Mouse (Mus musculus) cerebellum, adult 11 months (tissue): ENCODE measurements around the gene Trim75.
A peak's percentile ranks its signal among the peaks of the same experiment; 100 is the strongest.
"Not testable (repeated sequence)": the region's sequence is repeated elsewhere in the genome, so short reads cannot be mapped to it uniquely, and the experiment has no call there.

ENCODE experiments used
- DNase-seq: peaks from one replicate; pipeline ENCODE4 v3.0.0; 2022

Trim75 gene

DNA sequence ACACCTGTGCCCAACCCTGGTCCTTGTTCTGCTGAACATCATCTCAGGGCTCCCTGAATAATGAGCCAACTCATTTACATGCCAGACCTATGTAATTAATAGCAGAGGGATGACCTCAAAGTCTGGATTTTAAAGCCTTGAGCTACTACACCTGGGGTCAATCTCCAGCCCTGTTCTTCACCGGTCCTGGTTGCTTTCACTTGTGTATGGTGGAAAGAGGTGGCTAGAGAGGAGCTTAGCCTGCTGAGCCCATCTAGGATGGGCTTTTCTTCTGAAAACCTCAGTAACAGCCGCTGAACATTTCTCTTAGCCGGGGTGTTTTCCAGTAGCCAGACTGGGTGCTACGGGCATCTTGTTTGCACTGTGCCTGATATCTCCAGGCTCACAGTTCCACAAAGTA, at the start of gene Trim75:
TSS of gene Trim75 (minus strand) at position 101 of the 400 bp plus-strand sequence.
- DNase-seq: no peak

DNA sequence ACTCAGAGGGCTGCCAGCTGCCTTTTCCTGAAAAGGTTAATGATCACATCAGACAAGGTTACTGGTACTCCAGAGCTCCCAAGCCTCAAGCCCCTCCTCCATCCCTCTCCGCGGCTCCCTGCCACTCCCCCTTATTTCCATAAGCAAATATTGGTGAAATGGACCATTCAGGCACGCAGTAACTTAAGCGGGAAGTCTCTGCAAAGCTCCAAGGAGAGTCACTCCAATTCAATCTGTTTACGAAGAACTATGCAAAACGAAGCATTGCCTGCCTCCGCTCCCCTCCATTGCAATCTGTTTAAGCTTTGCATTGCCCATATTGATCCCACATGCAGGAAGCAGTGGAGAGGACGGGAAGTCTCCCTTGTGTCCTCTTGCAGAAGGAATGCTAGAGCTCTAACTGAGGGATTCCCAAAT, 49.5 kb upstream of the Trim75 start, which contains the start of gene Apela:
TSS of gene Apela (minus strand) at position 220 of the 417 bp plus-strand sequence.
- no peak for DNase-seq

DNA sequence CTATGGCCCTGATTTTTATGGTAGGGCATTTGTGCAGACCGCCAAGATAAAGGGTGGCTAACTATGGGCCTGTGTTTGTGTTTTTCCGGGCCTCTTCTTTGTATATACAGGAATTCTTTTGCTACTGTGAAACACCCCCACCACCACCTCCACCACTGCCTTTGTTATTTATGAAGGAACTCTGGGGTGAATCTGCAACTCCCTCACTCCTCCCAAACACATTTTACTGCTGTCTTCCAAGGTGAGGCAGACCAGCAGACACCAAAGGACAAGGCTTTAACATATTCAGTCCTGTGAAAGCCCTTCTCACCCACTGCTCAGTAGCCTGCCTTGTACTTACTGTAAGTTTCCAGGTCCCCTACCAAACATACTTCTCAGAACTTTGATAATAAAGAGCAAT, 46.5 kb upstream of the Trim75 start:
- no peak for DNase-seq

DNA sequence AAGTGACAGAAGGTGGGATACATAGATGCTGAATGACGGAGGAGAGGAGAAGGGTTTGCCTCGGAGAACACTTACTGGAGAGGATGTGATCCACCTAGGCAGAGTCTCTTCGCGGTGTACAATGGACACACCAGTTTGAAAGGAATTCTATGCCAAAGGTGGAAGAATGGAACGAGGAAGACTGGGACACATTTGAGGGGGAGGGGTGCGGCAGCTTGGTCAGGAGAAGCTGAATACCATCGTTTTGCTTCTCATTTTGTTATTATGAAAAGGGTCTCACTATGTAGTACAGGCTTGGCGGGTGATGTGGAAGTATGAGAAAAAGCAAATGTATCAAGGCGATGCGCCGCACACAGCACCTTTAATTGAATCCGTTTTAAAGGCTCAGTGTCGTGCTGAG, 45.4 kb upstream of the Trim75 start:
- no peak for DNase-seq

DNA sequence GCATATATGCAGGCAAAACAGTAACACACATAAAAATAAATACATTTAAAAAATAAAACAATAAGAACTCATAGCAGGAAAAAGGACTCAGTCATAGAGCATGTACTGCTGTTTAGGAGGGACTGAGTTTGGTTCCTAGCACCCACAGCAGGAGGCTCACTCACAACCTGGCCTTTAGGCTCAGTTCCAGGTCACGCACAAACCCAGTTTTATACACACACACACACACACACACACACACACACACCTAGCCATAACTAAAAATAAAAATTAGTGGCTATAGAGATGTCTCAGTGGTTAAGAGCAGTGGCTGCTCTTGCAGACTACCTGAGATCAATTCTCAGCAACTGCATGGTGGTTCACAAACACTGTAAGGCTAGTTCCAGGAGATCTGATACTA, 44.5 kb upstream of the Trim75 start:
- no peak for DNase-seq

DNA sequence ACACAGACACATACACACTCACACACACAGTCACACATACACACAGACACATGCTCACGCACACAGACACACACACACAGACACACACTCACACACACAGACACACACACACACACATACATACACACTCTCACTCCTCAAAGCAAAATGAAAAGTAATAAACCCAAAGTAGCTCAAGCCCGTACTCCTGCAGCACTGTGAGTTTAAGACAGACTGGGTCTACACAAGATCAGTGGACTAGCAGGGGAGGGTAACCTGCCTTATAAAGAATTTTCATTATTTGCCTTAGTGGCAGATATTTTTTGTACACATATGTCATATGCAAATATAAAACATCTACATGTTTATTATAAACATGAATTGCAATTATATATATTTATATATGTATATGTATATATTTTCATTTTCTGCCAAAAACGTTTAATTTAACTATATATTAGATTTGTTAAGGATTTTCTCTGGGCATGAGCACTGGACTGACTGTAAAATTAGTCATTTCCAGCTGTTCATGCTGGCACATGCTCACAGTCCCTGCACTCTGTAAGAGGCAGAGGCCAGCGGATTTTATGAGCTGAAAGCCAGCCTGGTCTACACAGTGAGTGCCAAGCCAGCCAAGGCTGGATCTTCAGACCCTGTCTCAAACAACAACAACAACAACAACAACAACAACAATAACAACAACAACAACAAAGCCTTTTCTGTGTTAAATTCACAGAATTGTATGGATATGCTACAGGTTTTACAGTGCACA, 43.3 kb upstream of the Trim75 start:
- no peak for DNase-seq

DNA sequence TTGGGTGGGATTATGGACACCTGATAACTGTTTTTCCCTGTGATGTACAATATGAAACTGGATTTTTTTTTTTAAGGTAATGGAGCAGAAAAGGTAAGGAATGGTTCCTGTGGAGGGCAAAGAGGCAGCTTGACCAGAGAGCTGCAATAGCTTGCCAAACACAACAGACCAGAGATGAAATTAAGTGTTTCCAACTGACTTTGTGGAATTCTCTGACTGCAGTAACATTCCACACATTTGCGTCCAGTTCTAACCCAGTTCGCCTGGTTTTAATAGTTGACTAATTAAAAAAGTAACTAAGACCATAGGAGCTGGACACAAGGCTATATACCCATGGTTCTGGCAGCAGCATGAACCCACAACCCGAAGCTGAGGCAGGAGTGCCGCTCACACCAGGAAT, 42.1 kb upstream of the Trim75 start:
- DNase-seq: no peak

DNA sequence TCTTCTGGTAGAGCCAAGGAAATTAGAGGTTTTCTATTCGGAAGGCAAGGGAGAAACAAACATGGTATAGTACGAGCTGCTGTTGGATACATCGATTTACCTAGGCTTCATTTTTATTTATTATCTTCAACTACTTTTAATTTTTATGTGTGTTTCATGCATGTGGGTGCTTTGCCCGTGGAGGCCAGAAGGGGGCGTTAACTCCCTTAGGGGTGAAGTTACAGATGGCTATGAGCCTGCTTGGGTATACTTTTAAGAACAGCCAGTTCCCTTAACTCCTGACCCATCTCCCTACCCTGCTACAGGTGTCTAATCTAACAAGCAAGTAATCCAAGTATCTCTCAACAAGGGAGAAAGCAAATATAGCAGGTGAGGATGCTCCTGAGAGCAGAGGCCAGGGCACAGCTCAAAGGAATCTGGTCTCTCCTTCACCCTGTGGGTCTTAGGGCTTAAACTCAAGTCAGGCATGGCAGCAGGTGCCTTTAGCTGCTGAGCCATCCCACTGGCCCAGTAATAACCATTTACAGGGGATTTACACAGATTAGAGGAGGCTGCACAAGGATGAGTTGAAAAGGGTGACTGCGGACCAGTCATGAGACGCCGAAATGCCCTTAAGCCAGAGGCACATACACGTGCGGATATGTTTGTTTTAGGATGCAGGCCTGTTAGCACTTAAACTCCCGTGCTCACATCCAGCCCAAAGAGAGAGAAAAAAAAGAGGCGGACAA, 41.5 kb upstream of the Trim75 start:
- DNase-seq: no peak

DNA sequence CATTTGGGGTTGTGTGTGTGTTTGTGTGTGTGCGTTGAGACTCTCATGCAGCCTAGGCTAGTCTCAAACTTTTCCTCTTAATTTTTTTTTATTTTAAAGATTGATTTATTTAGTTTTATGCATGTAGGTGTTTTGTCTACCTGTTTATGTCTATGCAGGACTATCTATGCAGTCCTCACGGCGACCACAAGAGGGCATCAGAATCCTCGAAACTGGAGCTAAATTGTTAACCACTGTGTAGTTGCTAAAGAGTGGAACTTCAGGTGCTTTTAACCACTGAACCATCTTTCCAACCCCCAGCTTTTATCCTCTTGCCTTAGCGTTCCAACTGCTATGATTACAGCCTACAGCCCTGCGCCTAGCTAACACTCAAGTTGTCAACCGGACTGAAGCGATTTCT, 34.9 kb upstream of the Trim75 start:
- peak; percentile 10 for DNase-seq

DNA sequence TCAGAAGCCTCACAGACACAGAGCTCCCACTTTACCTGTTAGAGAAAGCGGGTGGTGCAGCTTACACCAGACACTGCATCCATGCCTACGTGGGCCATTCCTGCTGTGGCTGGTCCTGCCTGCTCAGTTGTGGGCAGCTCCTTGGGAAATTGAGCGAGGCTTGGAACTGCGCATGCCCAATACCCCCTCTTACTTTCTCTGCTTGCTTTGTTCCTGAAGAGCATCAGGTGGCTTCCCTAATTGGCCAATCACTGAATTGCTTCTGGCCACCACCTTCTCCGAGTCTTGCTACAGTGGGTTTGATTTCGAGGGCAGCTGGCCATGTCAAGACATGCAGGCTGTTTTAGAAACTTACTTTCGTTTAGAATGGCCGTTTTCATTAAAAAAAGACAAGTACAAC, 30.8 kb upstream of the Trim75 start, which contains the start of the genes Trim61 and Trim60:
TSS of gene Trim61 (minus strand) at position 101 of the 400 bp plus-strand sequence.
TSS of gene Trim60 (minus strand) at position 162 of the 400 bp plus-strand sequence.
- no peak for DNase-seq

DNA sequence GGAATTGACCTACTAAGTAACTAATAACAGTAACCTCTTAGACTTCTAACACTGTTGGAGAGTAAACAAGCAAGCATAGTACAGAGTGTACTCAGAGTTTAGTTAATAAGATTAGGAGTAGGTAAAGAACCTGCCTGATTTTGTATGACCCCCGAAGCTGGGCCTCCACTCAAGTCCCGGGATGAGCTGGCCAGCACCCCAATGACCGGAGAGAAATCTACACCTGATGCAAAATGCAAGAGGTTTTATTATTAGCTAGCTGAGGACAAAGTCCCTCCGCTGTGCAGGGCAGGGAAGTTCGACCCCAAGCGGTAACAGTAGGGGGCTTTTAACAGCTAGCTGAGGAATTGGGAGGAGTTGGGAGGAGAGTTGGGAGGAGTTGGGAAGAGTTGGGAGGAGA, 20.0 kb upstream of the Trim75 start:
- not testable (repeated sequence) for DNase-seq

DNA sequence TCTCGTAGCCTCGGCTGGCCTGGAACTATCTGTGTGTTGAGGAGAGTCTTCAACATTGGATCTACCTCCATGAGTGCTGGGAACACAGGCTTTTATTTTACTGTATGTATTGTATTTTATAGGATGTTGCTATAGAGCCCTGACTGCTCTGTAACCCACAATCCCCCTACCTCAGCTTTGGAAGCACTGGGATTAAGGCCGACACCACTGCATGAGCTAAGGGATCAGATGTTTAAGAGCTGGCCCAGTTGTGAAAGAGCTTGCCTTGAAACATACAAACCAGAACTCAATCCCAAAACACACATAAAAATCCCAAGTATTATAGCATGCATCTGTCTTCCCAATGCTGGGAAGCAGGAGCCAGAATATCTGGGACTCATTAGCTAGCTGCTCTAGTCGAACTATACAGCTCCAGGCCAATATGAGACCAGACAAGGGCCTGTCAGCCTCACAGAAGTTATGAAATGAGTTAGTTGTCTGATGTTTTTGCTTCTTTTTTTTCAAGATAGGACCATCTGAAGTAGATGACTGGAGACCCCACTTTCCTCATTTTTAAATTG, 11.3 kb upstream of the Trim75 start:
- no peak for DNase-seq

DNA sequence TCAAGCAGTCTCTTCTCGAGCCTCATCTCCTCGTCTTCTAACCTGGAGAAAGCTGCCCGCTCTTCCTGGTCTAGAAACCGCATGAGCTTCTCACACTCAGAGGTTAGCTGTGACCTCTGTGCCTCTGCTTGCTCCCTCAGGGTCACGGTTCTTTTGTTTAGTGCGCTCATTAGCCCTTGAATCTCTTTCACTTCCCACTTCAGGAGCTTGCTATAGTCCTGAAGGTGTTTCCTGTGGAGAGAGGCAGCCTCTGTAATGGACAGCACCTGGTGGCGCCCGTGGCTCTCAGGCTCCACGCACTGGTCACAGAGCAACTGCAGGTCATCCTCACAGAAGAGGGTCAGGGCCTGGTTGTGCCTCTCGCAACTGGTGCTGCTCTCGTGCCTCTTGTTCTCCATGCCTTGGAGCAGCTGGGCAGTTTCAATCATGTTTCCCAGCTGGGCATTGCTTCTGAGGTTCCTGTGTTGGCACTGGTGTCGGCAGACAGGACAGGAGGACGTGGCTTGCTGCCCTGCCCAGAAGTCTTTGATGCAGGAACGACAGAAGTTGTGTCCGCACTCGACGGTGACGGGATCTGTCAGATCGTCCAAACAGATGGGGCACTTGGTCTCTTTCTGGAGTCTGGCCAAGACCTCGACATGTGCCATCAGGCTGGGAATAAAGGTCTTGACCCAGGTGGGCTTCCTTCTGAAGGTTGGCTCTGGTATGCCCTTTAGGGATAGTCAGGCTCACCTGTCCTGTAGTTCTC, 4.3 kb downstream of the Trim75 start:
- peak; percentile 3 for DNase-seq

DNA sequence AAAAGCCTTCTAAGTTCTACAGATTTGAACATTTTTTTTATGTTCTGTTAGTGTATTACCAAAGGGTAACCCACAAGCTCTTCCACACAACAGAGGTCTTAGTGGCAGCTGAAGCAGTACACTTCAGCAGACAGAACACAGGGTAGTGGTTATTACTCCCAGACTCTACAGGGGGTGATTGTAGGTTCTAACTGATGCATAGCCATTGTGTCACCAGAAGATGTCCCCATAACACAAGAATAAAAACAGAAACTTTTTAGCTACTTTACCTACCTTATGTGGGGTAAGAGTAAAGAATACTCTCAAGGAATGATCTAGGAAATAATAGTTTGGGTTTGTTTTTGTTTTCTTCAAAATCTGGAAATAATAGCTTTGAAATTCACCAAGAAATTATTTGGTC, 24.8 kb downstream of the Trim75 start:
- DNase-seq: no peak

DNA sequence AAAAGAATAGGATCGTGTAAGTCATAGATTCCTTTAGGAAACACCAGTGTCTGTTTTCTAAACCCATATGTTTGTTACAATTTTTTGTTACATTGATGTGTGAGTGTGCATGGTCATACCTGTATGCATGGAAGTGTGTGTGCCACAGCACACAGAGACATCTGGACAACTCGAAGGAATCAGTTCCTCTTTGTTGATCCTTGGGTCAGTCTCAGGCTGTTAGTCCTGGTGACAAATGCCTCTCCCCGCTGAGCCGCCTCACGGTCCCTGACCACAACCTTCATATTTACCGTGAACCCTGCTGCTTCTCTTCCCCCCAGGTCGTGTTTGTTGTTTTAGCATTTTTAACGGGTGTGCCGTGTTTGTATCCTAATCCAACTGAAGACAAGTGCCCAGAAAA, 28.6 kb downstream of the Trim75 start:
- no peak for DNase-seq

DNA sequence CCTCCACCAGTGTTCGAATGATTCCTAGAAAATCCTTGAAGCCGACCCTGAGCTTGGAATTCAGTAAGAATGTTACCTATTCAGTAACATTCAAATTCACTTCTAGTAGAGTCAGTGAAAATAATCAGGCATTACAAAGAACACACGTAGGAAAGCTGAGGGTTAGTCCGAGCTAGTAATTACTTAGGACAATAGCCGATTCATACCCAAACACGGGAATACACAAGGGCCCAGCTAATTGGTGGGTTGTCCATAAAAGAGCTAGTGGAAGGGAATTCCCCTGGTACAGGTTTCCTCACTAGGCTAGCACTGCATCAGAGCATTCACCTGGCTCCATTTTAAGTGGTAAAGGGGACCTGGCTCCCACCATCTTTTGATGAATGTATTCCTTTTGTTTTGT, 35.5 kb downstream of the Trim75 start:
- no peak for DNase-seq

DNA sequence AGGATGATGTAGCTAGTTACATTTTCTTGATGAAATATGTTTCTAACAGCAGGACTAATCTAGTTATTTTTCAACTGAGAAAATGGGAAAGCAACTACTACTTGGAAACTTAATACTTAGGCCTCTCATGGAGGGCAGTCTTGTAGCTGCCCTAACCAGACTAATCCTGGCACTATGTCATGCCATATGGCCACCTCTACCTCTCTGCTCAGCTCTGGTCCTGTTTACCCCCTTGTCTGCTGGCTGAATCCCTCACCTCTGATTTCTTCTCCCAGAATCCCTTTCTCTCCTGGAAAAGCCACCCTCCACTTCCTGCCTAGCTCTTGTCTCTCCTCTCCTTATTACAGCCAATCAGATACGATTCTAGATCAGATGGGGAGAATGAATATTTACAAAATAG, 39.3 kb downstream of the Trim75 start:
- DNase-seq: peak; percentile 28

DNA sequence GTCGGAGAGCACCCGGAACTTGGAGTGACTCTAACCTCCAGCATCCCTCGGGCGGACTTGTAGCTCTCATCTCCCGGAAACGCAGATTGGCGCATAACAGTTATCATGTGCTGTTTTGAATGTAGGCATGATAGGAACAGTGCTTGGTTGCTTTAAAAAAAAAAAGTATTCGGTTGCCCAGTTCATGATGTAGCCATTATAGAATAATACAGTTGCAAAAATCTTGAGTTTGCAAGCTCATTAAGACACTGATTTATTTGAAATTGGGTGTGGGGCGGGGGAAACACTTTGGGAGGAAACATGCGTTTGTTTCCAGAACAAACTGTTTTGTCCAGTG, 40.0 kb downstream of the Trim75 start:
- no peak for DNase-seq

DNA sequence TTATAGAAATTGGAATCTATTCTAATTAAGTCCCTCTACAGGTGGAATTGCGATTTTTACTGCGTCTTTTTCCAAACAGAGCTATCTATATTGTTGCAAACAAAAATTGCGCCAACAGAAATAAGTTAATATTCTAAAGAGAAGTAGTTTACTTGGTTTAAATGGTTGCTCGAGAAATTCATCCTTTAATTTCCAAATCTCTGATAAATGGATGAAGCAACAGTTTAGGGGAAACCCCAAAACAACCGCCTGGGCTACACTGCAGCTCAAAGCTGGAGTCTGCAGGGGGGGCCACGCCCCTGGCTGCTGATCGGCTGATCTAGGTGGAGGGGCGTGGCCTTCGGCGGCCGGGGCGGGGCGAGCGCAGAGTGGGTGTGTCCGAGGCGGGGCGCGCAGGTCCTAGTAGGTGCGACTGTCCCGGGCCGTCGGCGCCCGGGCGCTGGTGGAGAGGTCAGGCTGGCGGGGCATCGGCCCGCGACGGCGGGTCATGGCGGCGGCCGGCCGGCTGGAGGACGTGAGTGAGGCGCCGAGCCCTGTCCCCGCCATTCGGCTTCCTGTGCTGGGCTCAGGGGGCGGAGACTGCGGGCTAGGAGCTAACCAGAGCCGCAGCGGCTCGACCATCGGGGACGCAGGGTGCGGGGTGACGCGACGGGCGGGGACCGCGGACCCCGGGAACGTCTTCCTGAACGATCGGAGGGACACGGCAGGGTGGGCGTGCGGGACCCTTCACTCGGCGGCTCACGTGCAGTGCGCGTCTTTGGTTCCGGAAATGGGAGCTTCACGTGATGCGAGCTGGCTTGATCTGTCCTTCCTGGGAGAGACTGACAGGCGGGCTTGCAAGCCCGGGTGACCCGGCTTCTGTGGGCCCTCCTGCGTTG, 40.6 kb downstream of the Trim75 start, which contains the start of gene Tmem192:
TSS of gene Tmem192 (plus strand) at position 366 of the 878 bp plus-strand sequence.
- DNase-seq: peak; percentile 97

DNA sequence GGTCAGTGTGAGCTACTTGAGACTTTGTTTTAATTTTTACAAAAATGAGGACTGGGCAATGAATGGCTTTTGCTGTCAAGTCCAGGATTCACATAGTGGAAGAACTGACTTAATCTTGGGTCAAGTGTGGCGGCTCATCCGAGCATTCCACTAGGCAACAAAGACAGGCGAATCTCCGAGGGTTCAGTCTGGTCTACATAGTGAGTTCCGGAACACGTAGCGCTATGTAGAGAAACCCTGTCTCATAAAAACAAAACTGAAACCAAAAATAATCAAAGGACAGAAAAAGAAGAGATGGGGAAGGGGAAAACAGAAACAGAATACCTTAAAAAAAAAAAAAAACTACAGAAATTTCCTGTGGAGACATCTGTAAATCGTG, 41.2 kb downstream of the Trim75 start:
- no peak for DNase-seq

DNA sequence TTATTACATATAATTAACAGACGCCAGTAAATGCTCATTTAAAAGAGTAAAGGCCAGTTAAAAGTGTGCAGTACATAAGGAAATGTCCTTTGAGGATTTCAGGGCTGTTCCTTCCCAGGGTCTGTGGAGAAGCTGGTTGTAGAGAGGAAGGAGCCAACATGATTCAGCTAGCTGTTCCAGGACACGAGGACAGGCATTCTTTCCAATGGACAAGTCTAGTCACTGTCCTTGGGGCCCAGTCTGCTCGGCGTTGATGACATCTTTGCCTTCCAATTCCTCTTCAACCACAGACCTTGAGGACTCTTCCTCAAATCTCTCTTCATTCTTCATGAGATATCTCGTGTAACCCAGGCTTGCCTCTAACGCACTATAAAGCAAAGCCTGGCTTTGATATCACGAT, 42.0 kb downstream of the Trim75 start:
- DNase-seq: no peak

DNA sequence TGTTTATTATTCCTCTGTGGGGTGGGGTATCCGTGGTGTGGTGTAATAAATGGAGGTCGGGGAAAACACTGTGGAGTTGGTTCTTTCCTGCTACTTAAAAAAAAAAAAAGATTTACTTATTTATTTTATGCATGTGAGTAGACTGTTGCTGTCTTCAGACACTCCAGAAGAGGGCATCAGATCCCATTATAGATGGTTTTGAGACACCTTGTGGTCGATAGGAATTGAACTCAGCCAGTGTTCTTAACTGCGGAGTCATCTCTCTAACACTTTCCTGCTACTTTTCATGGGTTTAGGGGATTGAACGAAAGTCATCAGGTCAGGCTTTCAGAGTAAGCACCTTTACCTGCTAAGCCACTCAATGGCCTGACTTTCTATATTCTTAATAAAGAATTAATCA, 42.8 kb downstream of the Trim75 start:
- DNase-seq: no peak
